8 mouse cellular contexts compared by ENCODE assay signal in genomic region chr19:7068661-7069531, GRCm38 (mm10). TPM values are rescaled to one million over a fixed set of nuclear protein-coding genes. Genes with fewer than 3 reads are reported as not detected.
DNase-seq lines count a peak whose midpoint lies in the region; ATAC-seq lines count a peak whose summit lies in the region.

No protein-coding gene starts in this region.

- H3K27ac ChIP-seq in forebrain, embryonic 15.5 days (replicated peaks), result peak overlapping the region; percentile 74
- peak overlapping the region; percentile 77 for H3K27ac ChIP-seq in midbrain, embryonic 14.5 days (replicated peaks; ENCODE audit: low read depth, low read length)

- no peak for ATAC-seq in forebrain, embryonic 15.5 days (replicated peaks)
- ATAC-seq in midbrain, embryonic 14.5 days (ENCODE audit: low FRiP score, low TSS enrichment), result no peak
- ATAC-seq in megakaryocyte, adult 5-6 weeks (ENCODE audit: poor library complexity, severe bottlenecking), result no peak

- no peaks in the 10 kb centered on the region for H3K36me3 ChIP-seq in forebrain, embryonic 15.5 days
- no peaks in the 10 kb centered on the region for H3K36me3 ChIP-seq in midbrain, embryonic 14.5 days (ENCODE audit: control insufficient read depth, insufficient read depth, low read length)

- 29% methylated on average over 11 of the region's 11 CpGs for WGBS in forebrain, embryonic 15.5 days
- WGBS in midbrain, embryonic 14.5 days, result 16% methylated on average over 11 of the region's 11 CpGs

- no peaks in the 10 kb centered on the region for H3K27me3 ChIP-seq in forebrain, embryonic 15.5 days
- H3K27me3 ChIP-seq in midbrain, embryonic 14.5 days (ENCODE audit: control insufficient read depth, insufficient read depth, low read length), result 0 out of 2 replicates have a peak, but pooled peaks cover 4% of the 10 kb centered on the region

- no peak overlapping the region for H3K4me3 ChIP-seq in forebrain, embryonic 15.5 days
- H3K4me3 ChIP-seq in midbrain, embryonic 14.5 days (replicated peaks; ENCODE audit: low read depth, low read length), result no peak overlapping the region

- H3K9me3 ChIP-seq in forebrain, embryonic 15.5 days, result no peaks in the 10 kb centered on the region
- H3K9me3 ChIP-seq in midbrain, embryonic 14.5 days (ENCODE audit: control insufficient read depth, low read length), result no peaks in the 10 kb centered on the region

- H3K9ac ChIP-seq in forebrain, embryonic 15.5 days (replicated peaks), result peak overlapping the region; percentile 19; the same call in 1 of the 2 replicates
- H3K9ac ChIP-seq in midbrain, embryonic 14.5 days (replicated peaks; ENCODE audit: low read length), result no peak overlapping the region; the same call in 1 of the 2 replicates

- DNase-seq in embryo, embryonic 10 days (ENCODE audit: low spot score), result peak; percentile 40
- no peak for DNase-seq in embryo, embryonic 11 days
- peak; percentile 49 for DNase-seq in Muller cell, postnatal 12 days (ENCODE audit: inconsistent ontology term)
- DNase-seq in midbrain, embryonic 14.5 days, result peak; percentile 63
- DNase-seq in layer of hippocampus, adult 9-10 months (ENCODE audit: low spot score), result no peak
- DNase-seq in layer of hippocampus, adult 9-11 months, result no peak

- H3K4me1 ChIP-seq in forebrain, embryonic 15.5 days, result peaks cover 72% of the 10 kb centered on the region
- H3K4me1 ChIP-seq in midbrain, embryonic 14.5 days (ENCODE audit: control insufficient read depth, insufficient read depth, low read length), result peaks cover 64% of the 10 kb centered on the region

- peak overlapping the region; percentile 27; the same call in 1 of the 2 replicates for H3K4me2 ChIP-seq in forebrain, embryonic 15.5 days (replicated peaks)
- peak overlapping the region; percentile 41; the same call in 1 of the 2 replicates for H3K4me2 ChIP-seq in midbrain, embryonic 14.5 days (ENCODE audit: low read length)

RNA-seq across cellular contexts. Expression of gene Macrod1, which starts 12.3 kb away (rescaled TPM):
- 5.8 and 6.0 TPM in 2 replicates for polyA plus RNA-seq in forebrain, embryonic 15.5 days (2015; fragmentation: Nextera tagmentation; extraction: Ambion mirVana)
- 3.4 and 3.9 TPM in 2 replicates for polyA plus RNA-seq in midbrain, embryonic 14.5 days (2014; fragmentation: Nextera tagmentation; extraction: Ambion mirVana)
- total RNA-seq in megakaryocyte, adult 5-6 weeks (2015), result 0.69 and 3.7 TPM in 2 replicates
- 0.66 and 0.77 TPM in 2 replicates for total RNA-seq in megakaryocyte, adult 5-6 weeks (2017)

RNA-seq across cellular contexts. Expression of gene Stip1, which starts 29.1 kb away (rescaled TPM):
- 243 and 245 TPM in 2 replicates for polyA plus RNA-seq in forebrain, embryonic 15.5 days (2015; fragmentation: Nextera tagmentation; extraction: Ambion mirVana)
- 180 and 217 TPM in 2 replicates for polyA plus RNA-seq in midbrain, embryonic 14.5 days (2014; fragmentation: Nextera tagmentation; extraction: Ambion mirVana)
- total RNA-seq in megakaryocyte, adult 5-6 weeks (2015), result 90.4 and 95.8 TPM in 2 replicates
- total RNA-seq in megakaryocyte, adult 5-6 weeks (2017), result 102 and 115 TPM in 2 replicates

RNA-seq across cellular contexts. Expression of gene Flrt1, which starts 36.6 kb away (rescaled TPM):
- polyA plus RNA-seq in forebrain, embryonic 15.5 days (2015; fragmentation: Nextera tagmentation; extraction: Ambion mirVana), result 14.9 and 18.9 TPM in 2 replicates
- 7.0 and 10.2 TPM in 2 replicates for polyA plus RNA-seq in midbrain, embryonic 14.5 days (2014; fragmentation: Nextera tagmentation; extraction: Ambion mirVana)
- not detected in 2 replicates for total RNA-seq in megakaryocyte, adult 5-6 weeks (2015)
- not detected in 2 replicates for total RNA-seq in megakaryocyte, adult 5-6 weeks (2017)

RNA-seq across cellular contexts. Expression of gene Fermt3, which starts 49.6 kb away (rescaled TPM):
- 3.6 and 3.7 TPM in 2 replicates for polyA plus RNA-seq in forebrain, embryonic 15.5 days (2015; fragmentation: Nextera tagmentation; extraction: Ambion mirVana)
- polyA plus RNA-seq in midbrain, embryonic 14.5 days (2014; fragmentation: Nextera tagmentation; extraction: Ambion mirVana), result 1.7 and 3.0 TPM in 2 replicates
- 76.4 and 89.1 TPM in 2 replicates for total RNA-seq in megakaryocyte, adult 5-6 weeks (2015)
- total RNA-seq in megakaryocyte, adult 5-6 weeks (2017), result 239 and 262 TPM in 2 replicates

Comparison
In these comparisons a context has a peak if more than half of its experiments do, and no peak if none do; other contexts are left out.
1. DNase-seq: peak in embryo, embryonic 10 days (single experiment), Muller cell, postnatal 12 days (single experiment) and midbrain, embryonic 14.5 days (single experiment); none in embryo, embryonic 11 days (single experiment), layer of hippocampus, adult 9-10 months (single experiment) and layer of hippocampus, adult 9-11 months (single experiment).